Mouse (Mus musculus): ENCODE measurements around the gene Ankrd6. TPM values are rescaled to one million over a fixed set of nuclear protein-coding genes. Genes with fewer than 3 reads are reported as not detected.
"Not testable (repeated sequence)": the region's sequence is repeated elsewhere in the genome, so short reads cannot be mapped to it uniquely, and the experiment has no call there.

Gene Ankrd6
- total RNA-seq, 2 experiments from 2014 or later: 39.6 TPM

GRCm38 (mm10) chr4:32982041-32982715 is 31.5 kb upstream of the Ankrd6 start:
- H3K27ac ChIP-seq: peak overlapping the region; percentile 96; the same call in 1 of the 2 replicates
- H3K4me3 ChIP-seq: peak overlapping the region; percentile 90
- no peak for DNase-seq (ENCODE audit: low spot score in 2 of 2)
- TF ChIP-seq CTCF (conservative IDR thresholded peaks at IDR 0.05): no peak

GRCm38 (mm10) chr4:32981617-32982016 is 31.0 kb upstream of the Ankrd6 start:
- DNase-seq (ENCODE audit: low spot score in 2 of 2): no peak
- Histone ChIP-seq H3K27ac (no peak overlapping the region), H3K4me3 (no peak overlapping the region)
- no peak for TF ChIP-seq CTCF (conservative IDR thresholded peaks at IDR 0.05)

- H3K27ac ChIP-seq: no peak overlapping the region
- no peak for DNase-seq (ENCODE audit: low spot score in 2 of 2)
- no peak overlapping the region for H3K4me3 ChIP-seq
- no peak for TF ChIP-seq CTCF (conservative IDR thresholded peaks at IDR 0.05)
These were observed 29.4 kb upstream of the Ankrd6 start for GRCm38 (mm10) chr4:32980061-32980460.

- H3K27ac ChIP-seq: no peak overlapping the region
- TF ChIP-seq CTCF (conservative IDR thresholded peaks at IDR 0.05): no peak
- no peak for DNase-seq (ENCODE audit: low spot score in 2 of 2)
- no peak overlapping the region for H3K4me3 ChIP-seq
These were observed 26.7 kb upstream of the Ankrd6 start for GRCm38 (mm10) chr4:32977331-32977730.

- not testable (repeated sequence) for H3K27ac ChIP-seq; DNase-seq (ENCODE audit: low spot score in 2 of 2); H3K4me3 ChIP-seq
These were observed 14.0 kb upstream of the Ankrd6 start for GRCm38 (mm10) chr4:32964619-32965018.

GRCm38 (mm10) chr4:32961394-32961793 is 10.8 kb upstream of the Ankrd6 start:
- no peak overlapping the region for H3K4me3 ChIP-seq
- no peak for DNase-seq (ENCODE audit: low spot score in 2 of 2)
- H3K27ac ChIP-seq: no peak overlapping the region
- no peak for TF ChIP-seq CTCF (conservative IDR thresholded peaks at IDR 0.05)

GRCm38 (mm10) chr4:32956423-32956822 is 5.8 kb upstream of the Ankrd6 start:
- no peak for DNase-seq (ENCODE audit: low spot score in 2 of 2)
- TF ChIP-seq CTCF (conservative IDR thresholded peaks at IDR 0.05): no peak
- H3K27ac ChIP-seq: no peak overlapping the region
- no peak overlapping the region for H3K4me3 ChIP-seq

- Histone ChIP-seq H3K27ac (no peak overlapping the region), H3K4me3 (no peak overlapping the region)
- no peak for TF ChIP-seq CTCF (conservative IDR thresholded peaks at IDR 0.05)
- no peak for DNase-seq (ENCODE audit: low spot score in 2 of 2)
These were observed 2.0 kb upstream of the Ankrd6 start for GRCm38 (mm10) chr4:32952681-32953080.

GRCm38 (mm10) chr4:32951035-32951940 is 647 bp upstream of the Ankrd6 start:
- H3K27ac ChIP-seq: 0 out of 2 replicates have a peak overlapping the region, but pooled peaks have one; percentile 48
- no peak; the same call in 1 of the 2 replicates for TF ChIP-seq CTCF (conservative IDR thresholded peaks at IDR 0.05)
- DNase-seq (ENCODE audit: low spot score in 2 of 2): no peak
- H3K4me3 ChIP-seq: peak overlapping the region; percentile 95

GRCm38 (mm10) chr4:32948696-32949095 is 1.9 kb downstream of the Ankrd6 start:
- peak overlapping the region; percentile 29; the same call in 1 of the 2 replicates for H3K4me3 ChIP-seq
- H3K27ac ChIP-seq: peak overlapping the region; percentile 32; the same call in 1 of the 2 replicates
- DNase-seq (ENCODE audit: low spot score in 2 of 2): no peak
- TF ChIP-seq CTCF (conservative IDR thresholded peaks at IDR 0.05): no peak

GRCm38 (mm10) chr4:32947631-32948030 is 3.0 kb downstream of the Ankrd6 start:
- Histone ChIP-seq H3K27ac (peak overlapping the region; percentile 23; the same call in 1 of the 2 replicates), H3K4me3 (peak overlapping the region; percentile 13; the same call in 1 of the 2 replicates)
- no peak for DNase-seq (ENCODE audit: low spot score in 2 of 2)
- no peak for TF ChIP-seq CTCF (conservative IDR thresholded peaks at IDR 0.05)

GRCm38 (mm10) chr4:32940984-32941383 is 9.7 kb downstream of the Ankrd6 start:
- Histone ChIP-seq H3K4me3 (no peak overlapping the region), H3K27ac (peak overlapping the region; percentile 76)
- DNase-seq (ENCODE audit: low spot score in 2 of 2): no peak
- no peak for TF ChIP-seq CTCF (conservative IDR thresholded peaks at IDR 0.05)

GRCm38 (mm10) chr4:32939964-32940363 is 10.7 kb downstream of the Ankrd6 start:
- peak overlapping the region; percentile 76 for H3K27ac ChIP-seq
- no peak overlapping the region for H3K4me3 ChIP-seq
- no peak for DNase-seq (ENCODE audit: low spot score in 2 of 2)
- no peak for TF ChIP-seq CTCF (conservative IDR thresholded peaks at IDR 0.05)

All from layer of hippocampus, adult 2 months (tissue).